Mouse (Mus musculus) small intestine, adult 2 months (tissue): ENCODE data around the gene Tmem238.

ENCODE experiments used
- CTCF ChIP-seq: fragments of 200-500 bp; IDR thresholded peaks from 2 replicates; pipeline ENCODE4 v1.5.1; 2012; ENCODE audit warnings: low read depth, mild to moderate bottlenecking, control low read depth, inconsistent platforms, low read length, moderate library complexity, mixed read lengths; ENCODE audit not compliant: insufficient replicate concordance, insufficient read length; ENCODE audit errors: extremely low read depth
- POLR2A ChIP-seq: fragments of 200-500 bp; IDR thresholded peaks from 2 replicates; pipeline ENCODE4 v1.6.1; 2012; ENCODE audit warnings: low read depth, mild to moderate bottlenecking, control low read depth, inconsistent platforms, low read length, moderate library complexity

DNA sequence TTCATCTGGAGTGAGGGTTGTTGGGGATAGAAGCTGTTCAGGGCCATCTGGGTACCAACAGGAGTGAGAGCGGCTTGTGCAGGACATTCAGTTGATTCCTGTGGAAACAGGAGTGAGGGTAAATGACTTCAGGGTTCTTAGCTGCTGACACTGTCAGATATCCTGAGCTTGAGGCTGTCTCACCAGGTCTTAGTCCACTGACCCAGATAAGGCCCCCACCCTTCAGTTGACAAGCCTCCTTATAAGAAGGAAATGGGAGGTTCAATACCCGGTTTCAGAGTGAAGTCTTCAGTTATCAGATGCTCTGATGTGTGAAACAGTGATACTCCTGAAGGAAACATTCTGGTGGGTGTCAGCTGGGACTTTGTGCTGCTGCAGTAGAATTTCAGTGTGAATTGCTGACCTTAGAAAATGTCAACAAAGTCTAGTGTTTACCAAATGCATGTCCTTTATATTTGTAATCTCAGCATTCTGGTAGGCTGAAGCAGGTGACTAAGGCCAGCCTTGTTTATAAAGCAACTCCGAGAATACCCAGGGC, 5.2 kb upstream of the Tmem238 start:
- no peak for TF ChIP-seq CTCF
- no peak for TF ChIP-seq POLR2A
